Mouse (Mus musculus) adrenal gland, postnatal 10 days (tissue): Measurements from ENCODE around the gene Brd3os. TPM values are rescaled to one million over a fixed set of nuclear protein-coding genes. Genes with fewer than 3 reads are reported as not detected.

Experiments
- DNase-seq: peaks from one replicate; pipeline ENCODE4 v3.0.0; 2021; ENCODE audit warnings: mixed read lengths
- total RNA-seq, 2 experiments: library from RNA; stranded (reverse); gene quantifications; 2 replicates each; pipeline ENCODE4 v1.2.3; 2021

The Brd3os gene
- total RNA-seq, 2 experiments from 2014 or later = 4.8 to 5.7 TPM

DNA sequence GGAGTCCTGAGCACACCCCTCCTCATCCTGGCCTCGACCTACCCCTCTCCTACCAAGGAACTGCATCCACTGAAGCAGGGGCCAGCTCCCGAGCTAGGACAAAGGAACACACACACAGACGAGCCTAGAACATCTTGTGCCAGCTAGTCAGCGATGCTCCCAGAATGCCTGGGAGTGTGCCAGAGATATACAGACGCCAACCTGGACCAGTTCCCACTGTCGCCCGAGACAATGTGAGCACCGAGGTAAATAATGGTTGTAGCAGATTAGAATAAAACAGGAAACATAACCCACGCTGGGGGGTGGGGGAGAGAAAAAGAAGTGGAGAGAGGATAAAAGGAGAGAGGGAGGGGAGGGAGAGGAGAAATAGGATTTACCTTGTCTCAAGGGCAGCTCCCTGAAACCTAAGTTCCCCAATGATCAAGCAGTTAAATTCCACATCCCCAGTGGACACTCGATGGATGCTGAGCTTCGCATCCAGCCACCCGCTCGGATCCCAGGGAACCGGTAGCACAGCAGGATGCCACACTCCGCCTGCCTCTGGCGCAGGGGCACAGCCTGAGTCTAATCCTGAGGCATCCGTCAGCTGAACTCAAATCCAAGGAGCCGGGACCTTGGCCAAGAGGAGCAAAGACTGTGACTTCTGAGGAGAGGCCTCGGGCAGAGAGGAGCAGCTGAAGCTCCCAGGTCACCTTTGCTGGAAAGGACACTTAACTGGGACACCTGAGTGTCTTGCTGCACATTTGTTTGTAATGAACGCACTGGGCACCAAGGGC lies 20.6 kb upstream of the Brd3os start:
- DNase-seq = peak; percentile 73

GRCm38 (mm10) chr2:27423596-27423995 lies 18.5 kb upstream of the Brd3os start:
- no peak for DNase-seq

GRCm38 (mm10) chr2:27425161-27425611 lies 16.9 kb upstream of the Brd3os start:
- DNase-seq = peak; percentile 46

DNA sequence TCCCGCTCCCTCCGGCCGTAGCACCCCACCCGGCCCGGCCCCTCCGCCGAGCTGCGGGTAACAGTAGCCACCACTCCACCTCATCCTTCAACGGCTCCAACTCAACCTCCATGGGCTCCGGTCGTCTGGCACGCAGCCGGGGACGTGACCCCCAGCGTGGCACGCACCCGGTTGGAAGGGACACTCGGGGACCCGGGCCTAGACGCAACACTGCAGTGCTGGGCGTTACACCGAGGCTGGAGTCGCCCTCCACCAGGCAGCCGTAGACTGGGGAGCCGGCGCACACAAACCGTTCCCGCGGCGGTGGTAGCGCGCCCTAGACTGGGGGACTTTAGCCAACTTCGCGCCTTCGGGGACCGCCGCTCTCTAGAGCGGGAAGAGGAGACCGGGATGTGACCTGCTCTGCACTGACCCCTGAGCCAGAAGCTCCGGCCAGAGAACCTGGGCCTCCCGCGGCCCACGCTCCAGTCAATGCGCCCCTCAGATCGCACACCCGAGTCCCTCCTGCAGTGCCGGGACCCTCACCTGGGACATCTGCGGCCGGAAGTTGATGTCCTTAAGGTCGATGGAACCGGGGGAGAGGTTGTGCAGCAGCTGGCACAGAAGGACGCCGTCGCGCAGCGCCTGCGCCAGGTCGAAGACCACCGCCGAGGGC lies 16.2 kb upstream of the Brd3os start:
- DNase-seq = peak; percentile 55

DNA sequence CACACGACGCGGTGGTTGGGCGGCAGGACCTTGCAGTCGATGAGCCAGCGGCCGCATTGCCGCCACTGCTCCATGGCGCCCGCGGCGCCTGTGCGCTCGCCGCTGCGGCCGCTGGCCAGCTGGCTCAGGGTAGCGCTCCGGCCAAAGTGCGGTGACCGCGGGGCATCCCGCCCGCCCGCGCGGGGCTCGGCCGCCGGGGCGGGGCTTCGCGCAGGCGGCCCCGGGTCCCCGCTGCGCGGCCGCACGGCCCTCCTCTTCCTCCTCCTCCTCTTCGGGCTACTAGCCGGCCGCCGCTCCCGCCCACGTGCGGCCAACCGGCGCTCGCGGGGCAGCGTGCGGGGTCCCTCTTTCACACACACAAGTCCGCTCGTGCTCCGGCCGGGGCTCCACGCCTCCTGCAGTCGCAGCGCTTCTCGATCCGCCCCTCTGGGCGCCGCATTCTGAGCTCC lies 15.7 kb upstream of the Brd3os start:
- peak; percentile 79 for DNase-seq

GRCm38 (mm10) chr2:27426855-27427457 lies 15.2 kb upstream of the Brd3os start, which contains the start of gene Vav2:
TSS of gene Vav2 (minus strand) at chr2:27427033.
- peak; percentile 97 for DNase-seq

- peak; percentile 91 for DNase-seq
These were observed 14.1 kb upstream of the Brd3os start for GRCm38 (mm10) chr2:27428071-27428470.

- DNase-seq = no peak
These were observed 11.5 kb upstream of the Brd3os start for GRCm38 (mm10) chr2:27430621-27431020.

DNA sequence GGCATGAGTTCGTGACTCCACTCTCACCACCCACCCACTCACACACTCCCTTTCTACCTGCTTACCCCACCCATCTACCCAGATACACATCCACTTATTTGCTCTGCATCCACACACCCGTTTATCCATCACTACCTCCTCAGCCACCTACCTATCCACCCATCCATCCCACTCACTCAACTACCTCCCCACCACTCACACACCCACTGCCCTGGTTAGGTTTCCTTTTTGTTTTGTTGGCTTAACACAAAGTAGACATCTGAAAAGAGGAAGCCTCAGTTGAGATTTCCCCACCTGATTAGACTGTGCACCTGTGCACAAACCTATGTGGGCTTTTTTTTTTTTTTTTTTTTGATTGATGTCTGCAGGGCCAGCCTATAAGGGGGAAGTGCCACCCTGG lies 9.5 kb upstream of the Brd3os start:
- no peak for DNase-seq

DNA sequence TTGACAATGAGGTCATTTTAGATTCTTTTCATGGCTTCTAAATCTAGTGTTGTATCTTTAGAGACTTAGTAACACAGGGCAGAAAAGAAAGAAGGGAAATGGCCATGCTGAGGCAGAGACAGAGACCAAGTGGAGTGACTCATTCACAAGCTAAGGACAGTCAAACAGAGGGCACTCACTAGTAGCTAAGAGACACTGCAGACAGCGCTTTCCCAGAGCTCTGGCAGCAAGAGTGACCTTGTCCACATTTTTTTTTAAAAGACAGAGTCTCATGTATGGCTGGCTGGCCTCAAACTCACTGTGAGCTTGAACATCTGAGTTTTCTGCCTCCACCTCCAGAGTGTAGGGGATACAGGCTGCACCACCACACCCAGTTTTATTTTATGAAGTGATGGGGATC lies 4.2 kb upstream of the Brd3os start:
- DNase-seq = peak; percentile 44

DNA sequence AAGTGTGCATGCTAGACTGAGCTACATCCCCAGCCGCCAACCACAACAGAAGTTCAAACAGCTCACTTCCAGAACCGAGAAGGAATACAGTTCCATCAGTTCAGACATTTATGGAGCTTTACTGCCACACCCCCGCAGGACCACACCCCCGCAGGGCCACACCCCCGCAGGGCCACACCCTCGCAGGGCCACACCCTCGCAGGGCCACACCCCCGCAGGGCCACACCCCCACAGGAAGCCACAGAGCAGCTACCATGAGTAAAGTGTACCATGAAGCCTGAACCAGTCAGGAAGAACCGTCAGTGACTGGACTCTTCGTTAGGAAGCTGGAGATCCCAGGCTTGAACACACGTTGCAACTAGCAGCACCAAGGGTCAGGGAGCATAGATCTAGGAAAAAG lies 3.8 kb upstream of the Brd3os start:
- DNase-seq = peak; percentile 61

DNA sequence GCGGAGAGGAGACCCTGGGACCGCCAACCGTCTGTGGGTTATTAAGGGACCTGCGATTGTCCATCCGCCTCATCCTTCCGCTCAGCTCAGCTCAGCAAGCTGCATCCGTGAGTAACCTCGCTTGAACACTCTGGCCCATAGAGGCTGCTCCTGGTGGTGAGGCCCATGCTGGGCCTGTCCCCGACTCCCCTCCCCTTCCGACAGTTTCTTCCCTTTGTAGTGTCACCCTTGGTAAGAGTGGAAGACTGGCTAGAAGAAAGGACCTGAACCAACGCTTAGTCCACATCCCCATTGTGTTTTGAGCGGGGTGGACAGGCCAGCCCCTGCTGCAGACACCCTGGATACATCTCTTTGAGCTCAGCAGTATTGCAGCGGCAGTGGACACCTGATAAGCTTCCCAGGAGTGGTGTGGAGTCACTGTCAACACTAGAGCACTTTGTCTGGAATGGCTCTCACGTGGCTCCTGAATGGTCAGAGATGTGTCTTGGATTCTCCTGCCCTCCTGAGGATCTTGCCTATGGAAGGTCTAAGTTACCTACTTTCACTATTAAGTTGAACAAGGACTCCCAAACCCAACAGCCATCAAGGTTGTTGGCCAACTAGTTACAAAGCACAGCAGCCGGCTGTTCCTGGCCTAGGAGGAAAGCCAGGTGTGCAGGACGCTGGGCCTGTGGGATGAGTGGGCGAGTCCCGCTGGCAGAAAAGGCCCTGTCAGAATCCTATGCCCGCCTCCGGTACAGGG lies 755 bp downstream of the Brd3os start:
- peak; percentile 26 for DNase-seq

DNA sequence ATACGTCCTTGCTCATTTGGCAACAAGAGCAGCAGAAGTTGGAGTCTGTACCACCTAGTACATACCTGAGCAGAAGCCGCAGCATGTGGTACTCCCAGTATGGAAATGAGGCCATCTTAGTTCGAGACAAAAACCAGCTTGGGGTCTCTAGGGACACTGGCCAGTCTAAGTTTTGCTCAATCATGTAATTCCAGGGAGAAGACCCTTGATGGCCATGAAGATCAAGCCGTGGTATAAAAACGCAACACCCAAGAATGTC lies 1.3 kb downstream of the Brd3os start:
- DNase-seq = no peak

GRCm38 (mm10) chr2:27445910-27446309 lies 3.8 kb downstream of the Brd3os start:
- DNase-seq = no peak

GRCm38 (mm10) chr2:27446812-27447211 lies 4.7 kb downstream of the Brd3os start:
- DNase-seq = peak; percentile 69

GRCm38 (mm10) chr2:27447782-27448181 lies 5.7 kb downstream of the Brd3os start:
- no peak for DNase-seq

DNA sequence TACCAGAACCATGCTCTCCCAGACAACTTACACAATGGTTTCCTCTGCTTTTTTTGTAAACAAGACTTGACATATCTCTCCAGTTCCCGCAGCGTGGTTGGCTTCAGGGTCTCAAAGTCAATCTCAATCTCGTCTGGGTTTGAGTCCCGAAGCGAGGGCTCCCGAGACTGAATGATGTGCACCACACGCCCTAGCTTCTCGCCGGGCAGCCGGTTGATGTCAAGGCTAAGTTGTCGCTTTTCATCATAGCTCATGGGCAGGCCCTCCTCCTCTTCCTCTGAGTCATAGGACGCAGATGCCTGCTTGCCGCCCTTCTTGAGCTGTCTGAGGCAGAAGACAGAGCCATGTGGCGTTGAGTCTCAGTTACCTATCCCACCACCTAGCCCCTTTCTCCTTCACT lies 8.1 kb downstream of the Brd3os start:
- DNase-seq = peak; percentile 68

GRCm38 (mm10) chr2:27459735-27460134 lies 17.6 kb downstream of the Brd3os start:
- DNase-seq = no peak

DNA sequence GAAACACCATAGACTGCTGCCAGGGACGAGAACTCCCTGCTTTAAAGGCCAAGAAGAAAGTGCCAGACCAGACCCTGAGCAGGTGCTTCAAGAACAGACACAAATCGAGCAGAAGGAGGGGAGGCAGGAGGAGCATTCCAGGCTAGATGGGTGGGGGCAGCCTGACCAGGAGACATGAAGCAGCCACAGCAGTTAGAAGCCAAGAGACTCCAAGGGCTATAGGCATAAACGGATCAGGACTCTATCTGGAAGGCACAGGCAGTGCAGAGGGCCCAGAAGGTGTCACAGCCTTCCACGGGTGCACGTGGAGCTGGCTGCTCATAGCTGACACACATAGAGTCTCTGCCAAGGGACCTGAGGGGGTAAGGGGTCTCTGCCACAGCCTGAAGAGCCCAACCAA lies 18.0 kb downstream of the Brd3os start:
- DNase-seq = peak; percentile 17

DNA sequence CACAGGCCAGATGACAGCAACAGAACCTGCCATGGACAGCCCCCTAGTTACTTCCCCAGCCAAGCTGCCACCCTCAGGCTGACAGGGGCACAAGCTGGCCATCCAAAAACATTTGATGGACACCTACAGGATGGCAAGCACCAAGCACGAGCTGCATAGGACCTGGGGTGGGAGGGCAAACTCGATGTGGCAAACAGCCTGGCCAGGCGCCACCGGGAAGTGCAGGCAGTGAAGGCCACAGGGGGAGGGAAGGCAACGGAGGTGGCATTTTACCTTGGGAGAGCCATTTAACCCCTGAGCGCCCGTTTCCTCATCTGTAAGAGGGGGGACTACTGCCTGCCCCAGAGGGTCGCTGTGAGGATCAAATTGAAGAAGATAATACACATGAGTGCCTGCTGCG lies 18.5 kb downstream of the Brd3os start:
- peak; percentile 87 for DNase-seq

GRCm38 (mm10) chr2:27461881-27462660 lies 19.9 kb downstream of the Brd3os start:
- DNase-seq = peak; percentile 4

DNA sequence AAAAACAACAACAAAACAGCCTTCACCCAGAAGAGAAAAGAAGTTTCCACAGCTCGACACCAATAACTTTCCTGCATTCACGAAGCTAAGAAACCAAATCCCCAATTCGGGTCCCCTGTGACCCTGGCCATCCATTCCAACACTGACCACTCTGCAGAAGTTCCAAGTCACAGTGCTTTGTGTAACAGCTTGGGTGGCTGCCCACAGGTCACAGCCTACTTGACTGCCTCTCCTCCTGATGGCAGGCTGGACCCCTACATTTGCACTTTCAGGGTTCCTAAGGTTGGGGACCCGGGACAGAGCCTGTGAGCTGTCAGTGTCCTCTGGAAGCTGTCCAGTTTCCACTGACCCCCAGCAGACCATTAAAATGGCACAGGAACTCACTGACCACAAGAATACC lies 20.8 kb downstream of the Brd3os start:
- peak; percentile 47 for DNase-seq
